Mouse (Mus musculus): ENCODE measurements around the gene Oser1. TPM values are rescaled to one million over a fixed set of nuclear protein-coding genes. Genes with fewer than 3 reads are reported as not detected.

Oser1 gene
- total and polyA plus RNA-seq, 3 experiments: 43.8 to 53.9 TPM; not detected in 1

DNA sequence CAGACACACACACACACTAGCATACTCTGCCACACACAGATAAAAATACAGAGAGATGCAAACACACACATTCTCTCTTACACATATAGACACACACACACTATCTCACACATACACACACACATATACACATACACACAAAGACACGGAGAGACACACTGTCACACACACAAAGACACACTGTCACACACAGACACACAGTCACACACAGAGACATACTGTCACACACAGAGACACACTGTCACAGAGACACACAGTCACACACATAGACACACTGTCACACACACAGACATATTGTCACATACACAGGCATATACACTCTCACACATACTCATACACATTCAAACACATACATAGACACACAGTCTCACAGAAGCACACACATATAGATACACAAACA is 51.9 kb downstream of the Oser1 start:
- H3K36me3 ChIP-seq (ENCODE audit: control insufficient read depth in 1 of 2, insufficient read depth in 2 of 2, low read length in 2 of 2): no peaks in the 10 kb centered on the region

DNA sequence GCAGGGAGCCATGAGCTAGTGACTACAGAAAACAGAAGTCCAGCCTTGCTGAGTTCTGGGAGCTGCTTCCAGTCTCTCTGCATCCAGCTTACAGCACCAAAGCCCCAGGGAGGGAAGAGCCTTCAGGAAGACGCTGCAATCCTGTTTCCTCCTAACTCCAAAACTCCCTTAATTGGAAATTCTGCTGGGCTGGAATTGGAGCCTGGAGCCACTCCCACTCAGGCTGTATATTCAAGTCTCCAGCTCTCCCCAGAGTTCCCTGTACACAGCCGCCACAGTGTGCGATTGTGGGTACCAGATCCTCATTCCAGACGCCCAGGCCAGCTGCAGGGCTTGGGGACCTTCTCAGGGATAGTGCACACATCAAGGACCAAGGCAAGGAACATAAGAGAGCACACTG is 54.3 kb downstream of the Oser1 start:
- no peak overlapping the region for H3K9ac ChIP-seq (ENCODE audit: control insufficient read depth, low read depth, low read length, poor library complexity, severe bottlenecking)
- H3K36me3 ChIP-seq (ENCODE audit: control insufficient read depth in 1 of 2, insufficient read depth in 2 of 2, low read length in 2 of 2): no peaks in the 10 kb centered on the region
- no peaks in the 10 kb centered on the region for H3K27me3 ChIP-seq (ENCODE audit: control insufficient read depth in 1 of 2, insufficient read depth in 2 of 2, low read length in 2 of 2)
- no peaks in the 10 kb centered on the region for H3K9me3 ChIP-seq (replicated peaks; ENCODE audit: insufficient read depth, low read length)
- DNase-seq (ENCODE audit: low read depth, low spot score): no peak
- TF ChIP-seq EP300 (IDR thresholded peaks at IDR 0.05; ENCODE audit: low read depth in 1 of 2, low read length in 2 of 2) (no peak), USF2 (IDR thresholded peaks at IDR 0.05; ENCODE audit: borderline replicate concordance in 1 of 2, insufficient read depth in 1 of 2, low read depth in 1 of 2, low read length in 2 of 2) (no peak), MYB (IDR thresholded peaks at IDR 0.05; ENCODE audit: low read depth, low read length) (no peak), POLR2AphosphoS2 (IDR thresholded peaks at IDR 0.05; ENCODE audit: low read length) (no peak), CHD2 (IDR thresholded peaks at IDR 0.05; ENCODE audit: low read length) (no peak), RCOR1 (IDR thresholded peaks at IDR 0.05; ENCODE audit: low read depth, low read length) (no peak), UBTF (IDR thresholded peaks at IDR 0.05; ENCODE audit: borderline replicate concordance, insufficient read depth, low read depth, low read length) (no peak), MEF2A (IDR thresholded peaks at IDR 0.05; ENCODE audit: extremely low read depth, insufficient replicate concordance, low read depth, low read length, poor library complexity, severe bottlenecking) (no peak), USF1 (IDR thresholded peaks at IDR 0.05; ENCODE audit: low read depth, low read length) (no peak), ETS1 (IDR thresholded peaks at IDR 0.05; ENCODE audit: low read depth, low read length) (no peak), NRF1 (IDR thresholded peaks at IDR 0.05; ENCODE audit: insufficient read depth, low read depth, low read length, poor library complexity, severe bottlenecking) (no peak)
- H3K4me1 ChIP-seq (ENCODE audit: control insufficient read depth in 1 of 2, insufficient read depth in 2 of 2, low read length in 2 of 2): no peaks in the 10 kb centered on the region
- no peak overlapping the region for H3K4me3 ChIP-seq (ENCODE audit: control insufficient read depth in 1 of 2, insufficient read depth in 1 of 2, low read depth in 2 of 2, low read length in 2 of 2)
- H3K27ac ChIP-seq (ENCODE audit: control insufficient read depth, low read depth, low read length): no peak overlapping the region
- no peaks in the 10 kb centered on the region for H3K79me2 ChIP-seq (ENCODE audit: control insufficient read depth, insufficient read depth, low read length, poor library complexity)

More for the DNA sequence above, 51.9 kb downstream of the Oser1 start:
- no peak overlapping the region for H3K4me3 ChIP-seq (ENCODE audit: control insufficient read depth in 1 of 2, insufficient read depth in 1 of 2, low read depth in 2 of 2, low read length in 2 of 2)
- H3K9ac ChIP-seq (ENCODE audit: control insufficient read depth, low read depth, low read length, poor library complexity, severe bottlenecking): no peak overlapping the region
- no peak overlapping the region for H3K27ac ChIP-seq (ENCODE audit: control insufficient read depth, low read depth, low read length)
- DNase-seq (ENCODE audit: low read depth, low spot score): no peak
- H3K27me3 ChIP-seq (ENCODE audit: control insufficient read depth in 1 of 2, insufficient read depth in 2 of 2, low read length in 2 of 2): no peaks in the 10 kb centered on the region
- TF ChIP-seq MEF2A (IDR thresholded peaks at IDR 0.05; ENCODE audit: extremely low read depth, insufficient replicate concordance, low read depth, low read length, poor library complexity, severe bottlenecking) (no peak), HCFC1 (IDR thresholded peaks at IDR 0.05; ENCODE audit: low read depth, low read length) (no peak), CTCF (IDR thresholded peaks at IDR 0.05 in 2 of 3, conservative IDR thresholded peaks at IDR 0.05 in 1 of 3; ENCODE audit: control insufficient read depth in 1 of 3, insufficient read depth in 1 of 3, low read depth in 2 of 3, low read length in 3 of 3, poor library complexity in 1 of 3, severe bottlenecking in 1 of 3) (no peak), POLR2AphosphoS5 (IDR thresholded peaks at IDR 0.05; ENCODE audit: borderline replicate concordance, low read depth, low read length) (peak; percentile 16; the same call in 1 of the 2 replicates)
- no peaks in the 10 kb centered on the region for H3K4me1 ChIP-seq (ENCODE audit: control insufficient read depth in 1 of 2, insufficient read depth in 2 of 2, low read length in 2 of 2)
- no peaks in the 10 kb centered on the region for H3K79me2 ChIP-seq (ENCODE audit: control insufficient read depth, insufficient read depth, low read length, poor library complexity)
- H3K9me3 ChIP-seq (replicated peaks; ENCODE audit: insufficient read depth, low read length): no peaks in the 10 kb centered on the region

Data from MEL (cell line).